Mouse (Mus musculus): ENCODE results near the gene Scamp4. TPM values are rescaled to one million over a fixed set of nuclear protein-coding genes. Genes with fewer than 3 reads are reported as not detected.

Gene Scamp4
- 105 and 114 TPM in 2 replicates for polyA plus RNA-seq (2015; fragmentation: Nextera tagmentation; extraction: Ambion mirVana)

DNA sequence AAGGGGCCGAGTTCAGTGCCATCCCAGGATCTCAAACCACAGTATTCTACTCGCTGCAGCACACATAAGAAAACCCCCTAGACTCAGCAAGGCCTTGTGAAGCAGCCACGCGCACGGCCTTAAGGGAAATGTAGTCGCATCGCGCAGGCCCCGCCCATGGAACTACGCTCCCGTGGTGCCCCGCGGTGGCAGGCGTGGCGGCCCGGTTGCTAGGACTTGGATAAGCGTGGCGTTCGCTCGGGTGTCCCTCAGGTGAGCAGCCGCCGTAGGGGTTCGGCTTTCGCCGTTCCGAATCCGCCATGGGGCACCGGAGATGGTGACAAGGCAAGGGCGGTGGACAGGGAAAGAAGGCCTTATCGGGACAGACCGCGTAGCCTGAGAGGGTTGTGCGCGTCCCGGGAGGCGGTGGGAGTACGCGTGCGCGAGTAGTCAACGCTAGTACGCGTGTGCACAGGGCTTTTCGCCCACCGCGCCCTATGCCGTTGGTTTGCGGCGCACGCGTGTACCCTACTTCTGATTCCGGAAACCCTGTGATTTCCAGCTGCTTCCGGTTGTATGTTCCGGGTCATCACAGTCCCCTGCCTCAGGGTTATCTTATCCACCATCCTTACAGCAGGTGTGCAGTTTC, at the start of gene Scamp4, which contains the start of gene Adat3:
Scamp4 (plus strand) TSS at position 175 of the 628 bp plus-strand sequence.
Adat3 (plus strand) TSS at position 183 of the 628 bp plus-strand sequence.
- no peaks in the 10 kb centered on the region for H3K27me3 ChIP-seq (replicated peaks)
- peak; percentile 94 for ATAC-seq
- peak within 1 kb of the TSS; percentile 69 for H3K4me2 ChIP-seq (replicated peaks)
- H3K4me1 ChIP-seq (replicated peaks) = peaks cover 26% of the 10 kb centered on the region
- H3K4me3 ChIP-seq (replicated peaks) = peak within 1 kb of the TSS; percentile 82
- under 1% methylated on average over 54 of the region's 54 CpGs for WGBS
- peaks cover 18% of the 10 kb centered on the region for H3K36me3 ChIP-seq
- peak within 1 kb of the TSS; percentile 75 for H3K9ac ChIP-seq
- H3K9me3 ChIP-seq = no peaks in the 10 kb centered on the region
- peak within 1 kb of the TSS; percentile 93 for H3K27ac ChIP-seq

DNA sequence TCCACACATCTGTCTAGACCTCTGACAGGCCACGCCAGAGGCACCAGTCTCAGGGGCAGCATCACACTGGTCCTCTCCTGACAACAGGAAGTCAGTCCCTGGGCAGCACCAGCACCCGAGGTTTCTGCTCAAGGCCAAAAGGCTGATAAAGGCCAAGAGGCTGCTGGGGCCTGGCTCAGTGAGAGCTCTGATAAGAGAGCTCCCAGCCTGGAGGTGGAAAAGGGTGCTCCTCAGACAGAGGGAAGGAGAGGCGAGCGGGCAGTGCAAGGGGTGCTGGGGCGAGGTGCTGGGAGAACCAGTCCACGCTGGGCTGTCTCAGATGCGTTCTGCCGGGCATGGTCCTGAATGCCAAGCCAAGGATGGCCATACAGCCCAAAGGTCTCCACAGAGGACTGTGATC, 49.1 kb upstream of the Scamp4 start:
- Histone ChIP-seq H3K27me3 (replicated peaks) (no peaks in the 10 kb centered on the region), H3K4me3 (replicated peaks) (no peak overlapping the region), H3K4me1 (replicated peaks) (peaks cover 33% of the 10 kb centered on the region), H3K9me3 (no peaks in the 10 kb centered on the region), H3K4me2 (replicated peaks) (no peak overlapping the region), H3K36me3 (peaks cover 13% of the 10 kb centered on the region; the same call in 1 of the 2 replicates), H3K27ac (no peak overlapping the region), H3K9ac (no peak overlapping the region)
- peak; percentile 46; the same call in 1 of the 2 replicates for ATAC-seq
- WGBS = 70% methylated on average over 8 of the region's 8 CpGs

DNA sequence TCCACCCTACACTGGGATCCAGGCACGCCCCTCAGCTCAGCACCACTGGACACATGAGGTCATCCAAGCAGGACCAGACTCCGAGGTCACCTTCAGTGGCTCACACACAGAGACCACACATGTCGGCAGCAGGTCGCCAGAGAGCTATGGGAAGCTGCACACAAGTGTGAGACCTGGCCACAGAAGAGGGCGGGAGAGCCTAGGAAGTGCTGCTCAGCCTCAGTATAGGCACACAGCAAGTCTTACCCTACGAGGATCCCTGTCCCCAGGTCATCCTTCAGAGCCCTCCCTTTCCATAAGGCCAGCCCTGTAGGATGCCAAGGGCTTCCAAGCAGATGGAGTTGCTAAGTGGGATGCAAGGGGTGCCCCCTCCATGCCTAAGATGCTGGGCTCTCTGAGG, 48.7 kb upstream of the Scamp4 start:
- 86% methylated on average over 6 of the region's 6 CpGs for WGBS
- Histone ChIP-seq H3K27ac (no peak overlapping the region), H3K4me1 (replicated peaks) (peaks cover 33% of the 10 kb centered on the region), H3K36me3 (peaks cover 12% of the 10 kb centered on the region; the same call in 1 of the 2 replicates), H3K9me3 (no peaks in the 10 kb centered on the region), H3K9ac (no peak overlapping the region), H3K27me3 (replicated peaks) (no peaks in the 10 kb centered on the region), H3K4me3 (replicated peaks) (no peak overlapping the region), H3K4me2 (replicated peaks) (no peak overlapping the region)
- no peak for ATAC-seq

DNA sequence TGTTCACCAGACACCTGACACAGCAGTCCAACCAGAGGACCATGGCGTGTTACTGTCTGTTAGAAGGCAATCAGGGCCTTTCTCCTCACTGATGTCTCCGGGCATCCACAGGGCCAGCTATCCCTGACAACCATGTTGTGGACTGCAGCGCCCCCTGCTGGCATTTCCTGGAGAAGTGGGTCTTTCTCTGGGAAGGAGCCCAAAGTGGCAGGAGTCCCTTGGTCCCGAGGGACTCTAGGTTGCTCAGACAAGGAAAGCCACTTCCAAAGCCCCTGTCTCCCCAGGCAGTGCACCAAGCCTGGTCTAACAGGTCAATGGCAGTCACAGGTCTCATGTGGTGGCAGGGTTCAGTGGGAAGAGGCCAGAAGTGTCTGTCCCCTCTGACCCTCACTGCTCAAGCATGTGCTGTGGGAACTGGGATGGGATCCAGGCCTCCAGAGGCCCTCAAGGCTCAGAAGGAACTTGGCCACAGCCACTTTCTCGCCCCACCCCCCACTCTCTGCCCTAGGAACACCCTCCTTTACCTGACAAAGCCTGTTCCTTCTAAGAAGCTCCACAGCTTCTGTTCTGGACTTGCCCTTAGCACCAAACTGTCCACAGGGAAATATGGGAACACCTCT, 45.2 kb upstream of the Scamp4 start:
- Histone ChIP-seq H3K4me2 (replicated peaks) (no peak overlapping the region), H3K9me3 (no peaks in the 10 kb centered on the region), H3K36me3 (no peaks in the 10 kb centered on the region), H3K27me3 (replicated peaks) (no peaks in the 10 kb centered on the region), H3K9ac (no peak overlapping the region), H3K4me3 (replicated peaks) (no peak overlapping the region), H3K4me1 (replicated peaks) (peaks cover 48% of the 10 kb centered on the region), H3K27ac (no peak overlapping the region)
- ATAC-seq = no peak
- 43% methylated on average over 5 of the region's 5 CpGs for WGBS

DNA sequence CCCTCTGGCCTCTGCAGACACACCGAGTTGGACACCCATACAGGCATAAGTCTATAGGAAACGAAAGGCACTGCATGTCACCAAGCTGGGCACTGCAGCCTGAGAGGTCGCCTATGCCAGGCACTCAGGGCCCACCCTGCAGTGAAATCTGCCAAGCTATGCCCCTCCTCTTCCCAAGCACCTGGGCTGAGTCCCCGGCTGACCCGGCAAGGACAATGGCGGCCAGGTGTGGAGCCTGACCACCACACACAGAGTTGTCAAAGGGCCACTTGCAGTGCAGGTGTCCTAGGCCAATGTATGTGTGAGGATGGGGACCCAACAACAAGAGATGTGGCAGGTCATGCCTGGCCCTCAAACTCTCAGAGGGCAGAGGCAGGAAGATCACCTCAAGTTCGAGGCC, 43.2 kb upstream of the Scamp4 start:
- Histone ChIP-seq H3K4me2 (replicated peaks) (peak overlapping the region; percentile 36), H3K27ac (no peak overlapping the region), H3K27me3 (replicated peaks) (no peaks in the 10 kb centered on the region), H3K36me3 (no peaks in the 10 kb centered on the region), H3K4me3 (replicated peaks) (no peak overlapping the region), H3K9ac (no peak overlapping the region), H3K4me1 (replicated peaks) (peaks cover 32% of the 10 kb centered on the region), H3K9me3 (no peaks in the 10 kb centered on the region)
- 91% methylated on average over 7 of the region's 7 CpGs for WGBS
- no peak for ATAC-seq

DNA sequence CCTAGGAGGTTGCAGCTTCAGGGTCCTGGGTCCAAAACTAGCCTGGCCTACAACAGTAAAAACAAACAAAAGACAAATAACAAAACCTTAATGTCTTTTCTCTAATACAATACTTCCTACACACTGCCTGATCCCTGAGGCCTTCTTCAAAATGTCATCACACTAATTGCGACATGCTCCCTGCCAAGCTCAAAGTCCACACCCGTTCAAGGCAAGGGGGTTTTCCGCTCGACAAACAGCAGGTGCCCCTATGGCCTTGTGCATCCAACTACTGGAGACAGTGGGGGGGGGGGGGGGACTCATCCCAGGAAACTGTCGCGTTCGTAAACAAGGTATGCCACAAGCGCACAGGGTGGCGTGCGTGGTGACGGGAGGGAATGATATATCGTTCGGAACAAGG, 42.1 kb upstream of the Scamp4 start:
- ATAC-seq = peak; percentile 35
- no peaks in the 10 kb centered on the region for H3K27me3 ChIP-seq (replicated peaks)
- H3K27ac ChIP-seq = peak overlapping the region; percentile 86
- H3K4me3 ChIP-seq (replicated peaks) = peak overlapping the region; percentile 98
- H3K9me3 ChIP-seq = no peaks in the 10 kb centered on the region
- H3K36me3 ChIP-seq = no peaks in the 10 kb centered on the region
- peak overlapping the region; percentile 96 for H3K9ac ChIP-seq
- H3K4me1 ChIP-seq (replicated peaks) = peaks cover 29% of the 10 kb centered on the region
- H3K4me2 ChIP-seq (replicated peaks) = peak overlapping the region; percentile 76
- under 1% methylated on average over 13 of the region's 13 CpGs for WGBS

DNA sequence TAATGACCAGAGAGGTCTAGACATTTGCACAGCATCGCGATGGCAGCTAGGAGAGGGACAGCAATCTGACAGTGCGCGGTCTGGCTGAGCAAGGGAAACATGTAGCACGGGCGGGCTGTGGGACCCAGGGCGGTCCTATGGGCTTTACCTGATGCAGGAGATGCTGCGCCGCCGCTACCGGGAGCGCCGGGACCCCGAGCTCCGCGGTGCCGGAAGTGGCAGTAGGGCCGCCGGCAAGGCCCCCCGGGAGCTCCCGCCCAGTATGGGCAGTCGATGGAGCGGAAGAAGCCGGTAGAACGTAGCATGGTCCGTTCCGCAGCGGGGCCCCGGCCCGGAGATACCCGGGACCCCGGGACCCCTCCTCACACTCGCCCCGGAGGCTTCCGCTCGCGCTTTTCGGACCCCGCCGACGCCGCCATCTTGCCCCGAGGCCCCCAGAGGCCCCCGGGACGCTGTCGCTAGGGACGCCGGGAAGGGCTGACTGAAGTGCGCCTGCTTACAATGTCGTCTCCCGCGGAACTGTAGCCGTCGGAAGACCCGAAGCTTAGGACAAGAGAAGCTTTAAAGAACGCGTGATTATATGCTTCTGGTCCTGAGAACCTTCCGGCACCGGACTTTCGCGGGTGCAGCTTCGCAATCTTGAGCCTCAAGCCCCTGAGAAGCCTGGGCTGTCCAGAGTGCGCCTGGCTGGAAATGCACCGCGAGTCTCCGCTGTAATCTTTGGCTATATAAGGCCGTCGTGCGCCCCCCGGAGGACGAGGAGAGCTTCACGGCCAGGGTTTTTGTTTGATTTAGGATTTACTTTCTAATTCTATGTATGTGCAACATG, 41.3 kb upstream of the Scamp4 start, which contains the start of gene Rexo1:
Rexo1 (minus strand) TSS at position 445 of the 829 bp plus-strand sequence.
- Histone ChIP-seq H3K36me3 (no peaks in the 10 kb centered on the region), H3K9me3 (no peaks in the 10 kb centered on the region), H3K27me3 (replicated peaks) (no peaks in the 10 kb centered on the region), H3K27ac (peak within 1 kb of the TSS; percentile 86), H3K4me3 (replicated peaks) (peak within 1 kb of the TSS; percentile 98), H3K4me1 (replicated peaks) (peaks cover 29% of the 10 kb centered on the region), H3K4me2 (replicated peaks) (peak within 1 kb of the TSS; percentile 76), H3K9ac (peak within 1 kb of the TSS; percentile 96)
- WGBS = under 1% methylated on average over 72 of the region's 72 CpGs
- ATAC-seq = peak; percentile 91

DNA sequence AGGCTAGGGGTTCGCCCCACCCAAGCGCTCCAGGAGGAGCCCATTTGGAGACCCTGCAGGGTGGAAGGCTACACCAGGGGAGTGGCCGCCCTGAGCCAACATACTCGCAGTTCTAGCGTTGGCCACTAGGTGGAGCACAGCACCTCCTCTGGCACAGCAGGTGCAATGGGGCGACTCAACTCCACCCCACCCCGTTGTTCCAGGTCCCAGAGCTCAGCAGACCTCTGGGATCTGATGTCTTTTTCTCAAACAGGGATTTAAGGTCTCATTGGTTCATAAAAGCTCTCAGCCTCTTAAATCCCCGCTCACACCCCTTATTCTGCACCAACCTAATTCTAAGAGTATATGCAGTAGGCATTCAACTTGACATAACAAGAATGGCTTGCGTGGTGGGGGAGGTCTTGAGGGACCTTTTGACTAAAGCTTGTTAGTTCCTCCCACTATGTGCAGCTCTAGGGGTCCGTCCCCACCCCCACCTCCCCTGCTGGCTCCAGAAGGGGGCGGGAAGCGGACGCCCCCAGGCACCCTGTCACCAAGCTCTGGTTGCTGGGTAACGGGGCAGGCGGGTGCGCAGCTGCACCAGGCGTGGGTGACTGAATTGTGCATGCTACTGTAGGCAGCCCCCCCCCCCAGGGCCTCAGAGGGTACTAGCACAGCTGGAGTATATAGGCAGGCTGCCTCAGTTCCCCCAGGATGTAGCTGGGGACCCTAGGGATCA, 36.1 kb upstream of the Scamp4 start:
- Histone ChIP-seq H3K36me3 (0 out of 2 replicates have a peak, but pooled peaks cover 2% of the 10 kb centered on the region), H3K9ac (no peak overlapping the region), H3K4me2 (replicated peaks) (no peak overlapping the region), H3K9me3 (no peaks in the 10 kb centered on the region), H3K27me3 (replicated peaks) (no peaks in the 10 kb centered on the region), H3K4me3 (replicated peaks) (0 out of 2 replicates have a peak overlapping the region, but pooled peaks have one; percentile 1), H3K4me1 (replicated peaks) (peaks cover 29% of the 10 kb centered on the region), H3K27ac (no peak overlapping the region)
- WGBS = 29% methylated on average over 17 of the region's 17 CpGs
- ATAC-seq = peak; percentile 40; the same call in 1 of the 2 replicates

DNA sequence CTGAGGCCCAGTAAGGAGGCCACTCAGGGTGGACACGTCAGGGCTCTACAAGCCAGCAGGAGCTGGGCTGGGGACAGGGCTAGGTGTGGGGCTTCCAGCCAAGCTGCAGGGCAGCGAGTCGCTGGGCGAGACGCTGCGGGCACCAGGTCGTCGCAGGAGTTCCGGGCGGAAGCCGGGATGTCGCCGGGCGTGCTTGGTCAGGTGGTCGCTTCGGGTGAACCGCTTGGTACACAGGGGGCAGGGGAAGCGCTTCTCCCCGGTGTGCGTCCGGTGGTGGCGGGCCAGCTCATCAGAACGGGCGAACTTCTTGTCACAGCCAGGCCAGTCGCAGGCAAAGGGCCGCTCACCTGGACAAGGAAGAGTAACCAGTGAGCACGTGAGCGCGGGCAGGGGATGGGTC, 33.8 kb upstream of the Scamp4 start:
- H3K4me3 ChIP-seq (replicated peaks) = no peak overlapping the region
- H3K9ac ChIP-seq = no peak overlapping the region
- H3K9me3 ChIP-seq = no peaks in the 10 kb centered on the region
- H3K4me2 ChIP-seq (replicated peaks) = no peak overlapping the region
- 94% methylated on average over 29 of the region's 29 CpGs for WGBS
- 0 out of 2 replicates have a peak, but pooled peaks cover 2% of the 10 kb centered on the region for H3K36me3 ChIP-seq
- no peak for ATAC-seq
- H3K27me3 ChIP-seq (replicated peaks) = no peaks in the 10 kb centered on the region
- H3K4me1 ChIP-seq (replicated peaks) = peaks cover 48% of the 10 kb centered on the region
- no peak overlapping the region for H3K27ac ChIP-seq

DNA sequence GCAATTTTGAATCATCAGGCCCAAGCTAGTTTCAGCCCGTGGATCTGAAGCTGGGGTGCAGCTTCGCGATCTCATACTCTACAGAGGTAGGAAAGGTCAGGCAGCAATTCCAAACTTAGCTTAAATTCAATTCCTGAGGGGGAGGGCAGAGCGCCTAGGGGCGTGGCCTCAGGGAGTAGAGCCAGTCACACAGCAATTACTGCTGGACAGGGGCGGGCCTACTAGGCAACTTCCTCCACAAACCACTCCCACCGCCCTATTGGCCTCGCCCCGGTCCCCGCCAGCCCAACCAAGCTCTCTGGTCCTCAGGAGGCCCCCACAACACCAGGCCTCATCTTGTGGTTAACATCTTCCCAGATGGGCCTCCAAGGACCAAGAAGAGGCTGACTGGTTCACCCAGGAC, 33.0 kb upstream of the Scamp4 start:
- WGBS = 28% methylated on average over 10 of the region's 10 CpGs
- Histone ChIP-seq H3K9me3 (no peaks in the 10 kb centered on the region), H3K4me3 (replicated peaks) (0 out of 2 replicates have a peak overlapping the region, but pooled peaks have one; percentile 7), H3K27me3 (replicated peaks) (no peaks in the 10 kb centered on the region), H3K4me2 (replicated peaks) (peak overlapping the region; percentile 42), H3K4me1 (replicated peaks) (peaks cover 54% of the 10 kb centered on the region), H3K36me3 (0 out of 2 replicates have a peak, but pooled peaks cover 2% of the 10 kb centered on the region), H3K27ac (0 out of 2 replicates have a peak overlapping the region, but pooled peaks have one; percentile 29), H3K9ac (peak overlapping the region; percentile 12; the same call in 1 of the 2 replicates)
- ATAC-seq = peak; percentile 75

DNA sequence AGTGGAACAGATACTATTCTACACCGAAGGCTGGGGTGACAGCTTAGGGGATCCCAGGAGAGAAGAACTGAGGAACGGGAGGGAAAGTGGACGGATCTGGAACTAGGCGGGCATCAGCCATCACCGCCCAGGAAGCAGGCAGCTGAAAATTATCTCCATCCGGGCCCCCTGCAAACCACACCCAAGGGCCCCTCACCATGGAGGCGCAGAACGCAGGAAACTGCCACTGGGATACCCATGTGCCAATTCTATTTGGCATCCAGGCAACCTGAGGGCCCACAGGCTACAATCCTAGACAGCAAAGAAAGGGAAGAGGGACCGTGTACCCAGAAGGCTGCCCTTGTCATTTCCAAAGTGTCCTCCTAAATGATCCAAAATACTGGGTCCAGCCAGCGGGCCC, 32.3 kb upstream of the Scamp4 start:
- H3K4me2 ChIP-seq (replicated peaks) = peak overlapping the region; percentile 46
- H3K4me1 ChIP-seq (replicated peaks) = peaks cover 60% of the 10 kb centered on the region
- H3K27me3 ChIP-seq (replicated peaks) = no peaks in the 10 kb centered on the region
- 0 out of 2 replicates have a peak, but pooled peaks cover 2% of the 10 kb centered on the region for H3K36me3 ChIP-seq
- H3K9ac ChIP-seq = peak overlapping the region; percentile 38; the same call in 1 of the 2 replicates
- no peak overlapping the region for H3K27ac ChIP-seq
- ATAC-seq = no peak
- no peaks in the 10 kb centered on the region for H3K9me3 ChIP-seq
- H3K4me3 ChIP-seq (replicated peaks) = no peak overlapping the region
- 82% methylated on average over 10 of the region's 10 CpGs for WGBS

All from intestine, embryonic 15.5 days (tissue).